Mouse (Mus musculus): ENCODE measurements around the gene Nr2c1. TPM values are rescaled to one million over a fixed set of nuclear protein-coding genes. Genes with fewer than 3 reads are reported as not detected.
A peak's percentile ranks its signal among the peaks of the same experiment; 100 is the strongest.

Gene Nr2c1
- polyA plus RNA-seq, 1 experiment from 2014 or later = 4.2 TPM

- H3K4me3 ChIP-seq (ENCODE audit: low read depth, low read length) = peak overlapping the region; percentile 73
- peaks cover 9% of the 10 kb centered on the region; the same call in 1 of the 2 replicates for H3K4me1 ChIP-seq (replicated peaks; ENCODE audit: control insufficient read depth, insufficient read depth, low read length)
- ATAC-seq = peak; percentile 58
- 0 out of 2 replicates have a peak, but pooled peaks cover 2% of the 10 kb centered on the region for H3K36me3 ChIP-seq (ENCODE audit: control insufficient read depth, insufficient read depth)
- no peak for TF ChIP-seq CTCF (IDR thresholded peaks at IDR 0.05; ENCODE audit: low read depth)
- peak overlapping the region; percentile 97 for H3K27ac ChIP-seq (ENCODE audit: low read depth, low read length)
- peak overlapping the region; percentile 82 for H3K4me2 ChIP-seq (replicated peaks; ENCODE audit: low read depth)
- peak overlapping the region; percentile 88; the same call in 1 of the 2 replicates for H3K9ac ChIP-seq (ENCODE audit: low read depth, low read length)
- no peaks in the 10 kb centered on the region for H3K9me3 ChIP-seq (ENCODE audit: control insufficient read depth)
- no peaks in the 10 kb centered on the region for H3K27me3 ChIP-seq (replicated peaks; ENCODE audit: control insufficient read depth, insufficient read depth, low read length)
- 9% methylated on average over 8 of the region's 8 CpGs for WGBS
Measured at GRCm38 (mm10) chr10:94147391-94147755, 450 bp upstream of the Nr2c1 start.

GRCm38 (mm10) chr10:94151488-94151887 is 3.7 kb downstream of the Nr2c1 start:
- no peak overlapping the region for H3K4me2 ChIP-seq (replicated peaks; ENCODE audit: low read depth)
- H3K9me3 ChIP-seq (ENCODE audit: control insufficient read depth) = no peaks in the 10 kb centered on the region
- H3K27me3 ChIP-seq (replicated peaks; ENCODE audit: control insufficient read depth, insufficient read depth, low read length) = no peaks in the 10 kb centered on the region
- WGBS = 54% methylated on average over 4 of the region's 4 CpGs
- no peak overlapping the region for H3K9ac ChIP-seq (ENCODE audit: low read depth, low read length)
- no peak overlapping the region for H3K4me3 ChIP-seq (ENCODE audit: low read depth, low read length)
- no peak for TF ChIP-seq CTCF (IDR thresholded peaks at IDR 0.05; ENCODE audit: low read depth)
- H3K4me1 ChIP-seq (replicated peaks; ENCODE audit: control insufficient read depth, insufficient read depth, low read length) = peaks cover 9% of the 10 kb centered on the region; the same call in 1 of the 2 replicates
- no peak overlapping the region for H3K27ac ChIP-seq (ENCODE audit: low read depth, low read length)
- 0 out of 2 replicates have a peak, but pooled peaks have one; percentile 20 for ATAC-seq
- H3K36me3 ChIP-seq (ENCODE audit: control insufficient read depth, insufficient read depth) = 0 out of 2 replicates have a peak, but pooled peaks cover 3% of the 10 kb centered on the region

GRCm38 (mm10) chr10:94153841-94154240 is 6.0 kb downstream of the Nr2c1 start:
- no peak for ATAC-seq
- Histone ChIP-seq H3K27ac (ENCODE audit: low read depth, low read length) (no peak overlapping the region), H3K27me3 (replicated peaks; ENCODE audit: control insufficient read depth, insufficient read depth, low read length) (no peaks in the 10 kb centered on the region), H3K4me2 (replicated peaks; ENCODE audit: low read depth) (no peak overlapping the region), H3K9ac (ENCODE audit: low read depth, low read length) (no peak overlapping the region), H3K4me1 (replicated peaks; ENCODE audit: control insufficient read depth, insufficient read depth, low read length) (peaks cover 9% of the 10 kb centered on the region; the same call in 1 of the 2 replicates), H3K36me3 (ENCODE audit: control insufficient read depth, insufficient read depth) (0 out of 2 replicates have a peak, but pooled peaks cover 13% of the 10 kb centered on the region), H3K4me3 (ENCODE audit: low read depth, low read length) (no peak overlapping the region), H3K9me3 (ENCODE audit: control insufficient read depth) (no peaks in the 10 kb centered on the region)
- TF ChIP-seq CTCF (IDR thresholded peaks at IDR 0.05; ENCODE audit: low read depth) = no peak

- no peak for TF ChIP-seq CTCF (IDR thresholded peaks at IDR 0.05; ENCODE audit: low read depth)
- ATAC-seq = no peak
- Histone ChIP-seq H3K4me3 (ENCODE audit: low read depth, low read length) (no peak overlapping the region), H3K4me2 (replicated peaks; ENCODE audit: low read depth) (no peak overlapping the region), H3K36me3 (ENCODE audit: control insufficient read depth, insufficient read depth) (peaks cover 42% of the 10 kb centered on the region), H3K27ac (ENCODE audit: low read depth, low read length) (no peak overlapping the region), H3K4me1 (replicated peaks; ENCODE audit: control insufficient read depth, insufficient read depth, low read length) (no peaks in the 10 kb centered on the region), H3K27me3 (replicated peaks; ENCODE audit: control insufficient read depth, insufficient read depth, low read length) (no peaks in the 10 kb centered on the region), H3K9me3 (ENCODE audit: control insufficient read depth) (no peaks in the 10 kb centered on the region), H3K9ac (ENCODE audit: low read depth, low read length) (no peak overlapping the region)
- WGBS = 94% methylated on average over 6 of the region's 6 CpGs
Measured at GRCm38 (mm10) chr10:94158962-94159361, 11.1 kb downstream of the Nr2c1 start.

- H3K27me3 ChIP-seq (replicated peaks; ENCODE audit: control insufficient read depth, insufficient read depth, low read length) = no peaks in the 10 kb centered on the region
- TF ChIP-seq CTCF (IDR thresholded peaks at IDR 0.05; ENCODE audit: low read depth) = no peak
- no peak overlapping the region for H3K9ac ChIP-seq (ENCODE audit: low read depth, low read length)
- H3K4me2 ChIP-seq (replicated peaks; ENCODE audit: low read depth) = no peak overlapping the region
- no peaks in the 10 kb centered on the region for H3K9me3 ChIP-seq (ENCODE audit: control insufficient read depth)
- H3K27ac ChIP-seq (ENCODE audit: low read depth, low read length) = no peak overlapping the region
- H3K36me3 ChIP-seq (ENCODE audit: control insufficient read depth, insufficient read depth) = peaks cover 46% of the 10 kb centered on the region
- no peak overlapping the region for H3K4me3 ChIP-seq (ENCODE audit: low read depth, low read length)
- H3K4me1 ChIP-seq (replicated peaks; ENCODE audit: control insufficient read depth, insufficient read depth, low read length) = no peaks in the 10 kb centered on the region
- 95% methylated on average over 4 of the region's 4 CpGs for WGBS
- ATAC-seq = no peak
Measured at GRCm38 (mm10) chr10:94159406-94159805, 11.6 kb downstream of the Nr2c1 start.

GRCm38 (mm10) chr10:94161051-94161765 is 13.4 kb downstream of the Nr2c1 start:
- no peak overlapping the region for H3K4me2 ChIP-seq (replicated peaks; ENCODE audit: low read depth)
- H3K4me1 ChIP-seq (replicated peaks; ENCODE audit: control insufficient read depth, insufficient read depth, low read length) = no peaks in the 10 kb centered on the region
- peaks cover 46% of the 10 kb centered on the region for H3K36me3 ChIP-seq (ENCODE audit: control insufficient read depth, insufficient read depth)
- H3K27ac ChIP-seq (ENCODE audit: low read depth, low read length) = no peak overlapping the region
- H3K9me3 ChIP-seq (ENCODE audit: control insufficient read depth) = no peaks in the 10 kb centered on the region
- H3K9ac ChIP-seq (ENCODE audit: low read depth, low read length) = no peak overlapping the region
- WGBS = 85% methylated on average over 5 of the region's 5 CpGs
- no peaks in the 10 kb centered on the region for H3K27me3 ChIP-seq (replicated peaks; ENCODE audit: control insufficient read depth, insufficient read depth, low read length)
- H3K4me3 ChIP-seq (ENCODE audit: low read depth, low read length) = no peak overlapping the region
- no peak for TF ChIP-seq CTCF (IDR thresholded peaks at IDR 0.05; ENCODE audit: low read depth)
- ATAC-seq = no peak
